Mouse (Mus musculus): ENCODE results near the gene Rngtt. TPM values are rescaled to one million over a fixed set of nuclear protein-coding genes. Genes with fewer than 3 reads are reported as not detected.

Gene Rngtt
- polyA plus RNA-seq, 1 experiment: 5.1 TPM

DNA sequence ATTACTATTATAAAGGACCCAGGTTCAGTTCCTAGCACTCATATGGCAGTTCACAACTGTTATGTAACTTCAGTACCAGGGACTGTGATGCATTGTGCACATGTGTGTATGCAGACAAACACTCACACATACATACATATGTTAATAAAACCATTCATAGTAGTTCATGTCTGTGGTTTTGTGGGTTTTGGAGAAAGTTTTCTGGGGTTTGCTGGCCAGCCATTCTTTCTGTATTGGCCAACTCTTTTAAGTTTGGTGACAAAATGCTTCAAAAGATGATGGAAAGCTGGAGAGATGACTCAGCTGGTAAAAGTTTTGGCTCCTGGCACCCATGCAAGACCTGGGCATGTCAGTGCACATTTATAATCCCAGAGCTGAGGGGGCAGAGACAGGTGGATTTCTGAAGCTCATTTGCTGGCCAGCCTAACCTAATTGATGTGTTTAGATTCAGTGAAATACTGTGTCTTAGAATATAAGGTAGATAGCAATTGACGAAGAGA, 22.9 kb downstream of the Rngtt start:
- Histone ChIP-seq H3K4me3 (ENCODE audit: insufficient read depth, poor library complexity, severe bottlenecking) (no peak overlapping the region), H3ac (ENCODE audit: control insufficient read depth, insufficient read length, low read depth) (no peak overlapping the region), H3K36me3 (ENCODE audit: control insufficient read depth, insufficient read depth) (peaks cover 70% of the 10 kb centered on the region), H3K27me3 (ENCODE audit: control insufficient read depth, insufficient read depth, insufficient read length) (no peaks in the 10 kb centered on the region), H3K79me3 (ENCODE audit: low read depth) (peaks cover 1% of the 10 kb centered on the region), H3K79me2 (ENCODE audit: control insufficient read depth, insufficient read depth) (no peaks in the 10 kb centered on the region)
- TF ChIP-seq MAX (IDR thresholded peaks at IDR 0.05) (no peak), CTCF (IDR thresholded peaks at IDR 0.05; ENCODE audit: control insufficient read depth, insufficient read depth, insufficient read length) (no peak), FOSL1 (IDR thresholded peaks at IDR 0.05; ENCODE audit: insufficient read depth, low read length, poor library complexity, severe bottlenecking) (no peak), MYOD1 (IDR thresholded peaks at IDR 0.05; ENCODE audit: control insufficient read depth, insufficient read length, low read depth) (no peak), CEBPB (IDR thresholded peaks at IDR 0.05; ENCODE audit: low read depth) (no peak), USF1 (IDR thresholded peaks at IDR 0.05; ENCODE audit: low read depth) (no peak), MYOG (IDR thresholded peaks at IDR 0.05; ENCODE audit: control insufficient read depth, extremely low read depth, insufficient read length) (no peak)

DNA sequence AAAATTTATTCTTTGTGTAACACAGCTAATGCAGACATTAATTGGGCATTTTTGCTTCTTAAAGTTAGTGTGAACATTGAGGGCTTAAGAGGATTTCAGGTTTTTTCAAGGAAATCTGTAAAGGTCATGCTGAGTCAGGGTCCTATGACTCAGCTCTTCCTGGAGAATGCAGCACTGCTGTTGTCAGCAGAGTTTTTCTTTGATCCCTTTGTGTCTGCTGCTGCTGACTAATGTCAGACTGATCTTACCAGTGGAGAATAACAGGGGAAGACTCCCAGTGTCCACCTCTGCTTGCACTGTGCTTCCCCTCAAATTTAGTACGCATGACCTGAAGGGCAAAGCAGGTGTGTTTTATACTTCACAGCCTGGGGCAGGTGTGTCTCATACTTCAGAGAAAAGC, 27.9 kb downstream of the Rngtt start:
- H3ac ChIP-seq (ENCODE audit: control insufficient read depth, insufficient read length, low read depth): no peak overlapping the region
- H3K4me3 ChIP-seq (ENCODE audit: insufficient read depth, poor library complexity, severe bottlenecking): no peak overlapping the region
- TF ChIP-seq FOSL1 (IDR thresholded peaks at IDR 0.05; ENCODE audit: insufficient read depth, low read length, poor library complexity, severe bottlenecking) (peak; percentile 61), CEBPB (IDR thresholded peaks at IDR 0.05; ENCODE audit: low read depth) (no peak), MAX (IDR thresholded peaks at IDR 0.05) (no peak)
- H3K36me3 ChIP-seq (ENCODE audit: control insufficient read depth, insufficient read depth): peaks cover 49% of the 10 kb centered on the region
- H3K79me3 ChIP-seq (ENCODE audit: low read depth): no peaks in the 10 kb centered on the region
- H3K27me3 ChIP-seq (ENCODE audit: control insufficient read depth, insufficient read depth, insufficient read length): no peaks in the 10 kb centered on the region
- no peaks in the 10 kb centered on the region for H3K79me2 ChIP-seq (ENCODE audit: control insufficient read depth, insufficient read depth)

DNA sequence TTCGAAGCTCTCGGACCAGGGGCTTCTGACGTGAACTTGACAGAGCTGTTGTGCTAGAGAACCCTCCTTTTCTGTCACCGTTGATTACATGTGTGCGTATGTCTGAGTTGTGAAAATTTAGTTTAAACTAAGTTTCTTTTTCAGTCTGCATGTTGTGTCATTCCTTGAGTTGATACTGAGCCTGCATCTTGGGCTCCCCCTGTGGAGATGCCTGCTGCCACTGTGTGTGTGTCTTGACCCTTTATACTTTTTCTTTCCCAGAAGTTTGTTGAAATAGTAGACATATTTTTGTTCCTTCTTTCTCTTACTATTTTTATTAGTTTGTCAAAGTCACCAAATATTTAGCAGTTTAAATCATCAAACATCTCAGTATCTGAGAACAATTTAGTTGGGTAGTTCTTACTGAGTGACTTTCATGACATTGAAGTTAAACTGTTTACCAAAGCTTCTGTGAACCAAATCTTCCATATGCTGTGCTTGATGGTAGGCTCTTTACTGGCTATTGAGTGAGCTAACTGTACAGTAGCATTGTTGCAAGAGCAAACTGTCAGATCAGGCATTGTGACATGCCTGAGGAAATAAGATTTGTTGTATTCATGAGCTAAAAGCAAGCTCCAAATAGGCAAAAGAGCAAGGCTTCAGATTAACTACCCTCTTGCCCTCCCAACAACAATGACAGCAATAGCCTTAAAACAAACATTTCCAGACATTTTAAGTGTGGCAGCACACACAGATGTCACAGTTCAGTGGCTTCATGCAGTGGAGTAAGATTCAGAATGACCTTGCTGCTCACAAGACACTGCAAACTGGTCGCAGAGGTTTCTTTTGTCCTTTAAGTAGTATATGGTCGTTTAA, 33.0 kb downstream of the Rngtt start:
- Histone ChIP-seq H3K79me2 (ENCODE audit: control insufficient read depth, insufficient read depth) (no peaks in the 10 kb centered on the region), H3K36me3 (ENCODE audit: control insufficient read depth, insufficient read depth) (peaks cover 44% of the 10 kb centered on the region), H3K27me3 (ENCODE audit: control insufficient read depth, insufficient read depth, insufficient read length) (no peaks in the 10 kb centered on the region), H3K4me3 (ENCODE audit: insufficient read depth, poor library complexity, severe bottlenecking) (no peak overlapping the region), H3ac (ENCODE audit: control insufficient read depth, insufficient read length, low read depth) (no peak overlapping the region), H3K79me3 (ENCODE audit: low read depth) (peaks cover 2% of the 10 kb centered on the region)
- TF ChIP-seq MYOG (IDR thresholded peaks at IDR 0.05; ENCODE audit: control insufficient read depth, extremely low read depth, insufficient read length) (no peak), CTCF (IDR thresholded peaks at IDR 0.05; ENCODE audit: control insufficient read depth, insufficient read depth, insufficient read length) (no peak), MAX (IDR thresholded peaks at IDR 0.05) (no peak), MYOD1 (IDR thresholded peaks at IDR 0.05; ENCODE audit: control insufficient read depth, insufficient read length, low read depth) (no peak), USF1 (IDR thresholded peaks at IDR 0.05; ENCODE audit: low read depth) (no peak), CEBPB (IDR thresholded peaks at IDR 0.05; ENCODE audit: low read depth) (no peak), FOSL1 (IDR thresholded peaks at IDR 0.05; ENCODE audit: insufficient read depth, low read length, poor library complexity, severe bottlenecking) (no peak)

DNA sequence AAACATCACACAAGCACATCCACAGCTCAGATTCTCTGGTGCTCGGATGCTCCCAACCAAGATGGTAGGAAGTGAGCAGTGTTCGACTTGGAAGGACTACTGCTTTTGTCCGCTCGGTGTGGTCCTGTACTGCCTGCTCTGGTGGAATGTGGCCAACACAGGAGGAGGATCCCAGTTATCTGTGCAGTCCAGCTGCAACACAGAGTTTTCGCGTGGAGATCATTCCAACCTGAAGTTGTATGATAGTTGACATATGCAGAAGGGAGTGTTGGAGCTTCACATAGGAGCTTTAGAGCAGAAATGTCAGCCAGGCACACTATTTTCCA, 33.6 kb downstream of the Rngtt start:
- Histone ChIP-seq H3K79me3 (ENCODE audit: low read depth) (peaks cover 2% of the 10 kb centered on the region), H3ac (ENCODE audit: control insufficient read depth, insufficient read length, low read depth) (no peak overlapping the region), H3K4me3 (ENCODE audit: insufficient read depth, poor library complexity, severe bottlenecking) (no peak overlapping the region), H3K27me3 (ENCODE audit: control insufficient read depth, insufficient read depth, insufficient read length) (no peaks in the 10 kb centered on the region), H3K79me2 (ENCODE audit: control insufficient read depth, insufficient read depth) (no peaks in the 10 kb centered on the region), H3K36me3 (ENCODE audit: control insufficient read depth, insufficient read depth) (peaks cover 41% of the 10 kb centered on the region)
- TF ChIP-seq FOSL1 (IDR thresholded peaks at IDR 0.05; ENCODE audit: insufficient read depth, low read length, poor library complexity, severe bottlenecking): no peak
- no peak for TF ChIP-seq MYOD1 (IDR thresholded peaks at IDR 0.05; ENCODE audit: control insufficient read depth, insufficient read length, low read depth)
- no peak for TF ChIP-seq MYOG (IDR thresholded peaks at IDR 0.05; ENCODE audit: control insufficient read depth, extremely low read depth, insufficient read length)
- no peak for TF ChIP-seq MAX (IDR thresholded peaks at IDR 0.05)
- no peak for TF ChIP-seq CTCF (IDR thresholded peaks at IDR 0.05; ENCODE audit: control insufficient read depth, insufficient read depth, insufficient read length)
- TF ChIP-seq CEBPB (IDR thresholded peaks at IDR 0.05; ENCODE audit: low read depth): no peak
- no peak for TF ChIP-seq USF1 (IDR thresholded peaks at IDR 0.05; ENCODE audit: low read depth)

DNA sequence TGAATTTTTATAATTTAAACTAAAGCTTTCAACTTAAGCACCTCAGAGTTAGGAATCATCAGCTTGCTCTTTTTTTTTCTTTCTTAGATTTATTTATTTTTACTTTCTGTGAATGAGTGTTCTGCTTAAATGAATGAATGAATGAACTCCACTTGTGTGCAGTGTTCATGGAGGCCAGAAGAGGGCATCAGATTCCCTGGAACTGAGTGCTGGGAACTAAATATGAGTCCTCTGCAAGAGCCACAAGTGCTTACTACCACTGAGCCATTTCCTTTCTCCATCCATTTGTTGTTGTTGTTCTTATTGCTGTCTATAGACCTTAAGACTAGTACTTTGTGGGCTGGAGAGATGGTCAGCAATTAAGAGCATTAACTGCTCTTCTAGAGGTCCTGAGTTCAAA, 53.3 kb downstream of the Rngtt start:
- Histone ChIP-seq H3K36me3 (ENCODE audit: control insufficient read depth, insufficient read depth) (peaks cover 31% of the 10 kb centered on the region), H3K79me2 (ENCODE audit: control insufficient read depth, insufficient read depth) (no peaks in the 10 kb centered on the region), H3K27me3 (ENCODE audit: control insufficient read depth, insufficient read depth, insufficient read length) (no peaks in the 10 kb centered on the region), H3K4me3 (ENCODE audit: insufficient read depth, poor library complexity, severe bottlenecking) (no peak overlapping the region), H3ac (ENCODE audit: control insufficient read depth, insufficient read length, low read depth) (no peak overlapping the region), H3K79me3 (ENCODE audit: low read depth) (peaks cover 1% of the 10 kb centered on the region)
- no peak for TF ChIP-seq MAX (IDR thresholded peaks at IDR 0.05)
- no peak for TF ChIP-seq CEBPB (IDR thresholded peaks at IDR 0.05; ENCODE audit: low read depth)
- no peak for TF ChIP-seq USF1 (IDR thresholded peaks at IDR 0.05; ENCODE audit: low read depth)
- no peak for TF ChIP-seq MYOG (IDR thresholded peaks at IDR 0.05; ENCODE audit: control insufficient read depth, extremely low read depth, insufficient read length)
- TF ChIP-seq MYOD1 (IDR thresholded peaks at IDR 0.05; ENCODE audit: control insufficient read depth, insufficient read length, low read depth): no peak
- TF ChIP-seq CTCF (IDR thresholded peaks at IDR 0.05; ENCODE audit: control insufficient read depth, insufficient read depth, insufficient read length): no peak
- no peak for TF ChIP-seq FOSL1 (IDR thresholded peaks at IDR 0.05; ENCODE audit: insufficient read depth, low read length, poor library complexity, severe bottlenecking)

Measured in C2C12 (cell line).